Mouse (Mus musculus): ENCODE measurements around the gene 9630041A04Rik. TPM values are rescaled to one million over a fixed set of nuclear protein-coding genes. Genes with fewer than 3 reads are reported as not detected.

9630041A04Rik gene
- polyA plus RNA-seq (2016; fragmentation: Nextera tagmentation; extraction: Ambion mirVana), result 0.35 and 0.36 TPM in 2 replicates

GRCm38 (mm10) chr9:101861596-101862471 is at the start of gene 9630041A04Rik:
Gene 9630041A04Rik, plus strand, starts transcription at chr9:101861841.
- no peaks in the 10 kb centered on the region for H3K27me3 ChIP-seq
- WGBS, result 78% methylated on average over 15 of the region's 15 CpGs
- no peaks in the 10 kb centered on the region for H3K9me3 ChIP-seq (replicated peaks)
- peaks cover 13% of the 10 kb centered on the region for H3K4me1 ChIP-seq
- no peak within 1 kb of the TSS for H3K27ac ChIP-seq
- H3K9ac ChIP-seq, result no peak within 1 kb of the TSS
- no peak within 1 kb of the TSS for H3K4me3 ChIP-seq
- no peaks in the 10 kb centered on the region for H3K36me3 ChIP-seq
- ATAC-seq (ENCODE audit: low FRiP score), result no peak
- peak within 1 kb of the TSS; percentile 28 for H3K4me2 ChIP-seq (replicated peaks)

- H3K9ac ChIP-seq, result no peak overlapping the region
- ATAC-seq (ENCODE audit: low FRiP score), result no peak; the same call in 1 of the 2 replicates
- H3K4me2 ChIP-seq (replicated peaks), result no peak overlapping the region
- no peak overlapping the region for H3K4me3 ChIP-seq
- no peaks in the 10 kb centered on the region for H3K36me3 ChIP-seq
- peaks cover 6% of the 10 kb centered on the region for H3K4me1 ChIP-seq
- H3K27me3 ChIP-seq, result no peaks in the 10 kb centered on the region
- no peaks in the 10 kb centered on the region for H3K9me3 ChIP-seq (replicated peaks)
- 39% methylated on average over 7 of the region's 7 CpGs for WGBS
- H3K27ac ChIP-seq, result no peak overlapping the region
These were observed 37.7 kb upstream of the 9630041A04Rik start for GRCm38 (mm10) chr9:101823896-101824295.

GRCm38 (mm10) chr9:101825626-101826025 is 36.0 kb upstream of the 9630041A04Rik start:
- 93% methylated on average over 8 of the region's 8 CpGs for WGBS
- Histone ChIP-seq H3K4me1 (peaks cover 6% of the 10 kb centered on the region), H3K9me3 (replicated peaks) (no peaks in the 10 kb centered on the region), H3K27ac (no peak overlapping the region), H3K27me3 (no peaks in the 10 kb centered on the region), H3K9ac (no peak overlapping the region), H3K4me3 (no peak overlapping the region), H3K4me2 (replicated peaks) (no peak overlapping the region), H3K36me3 (no peaks in the 10 kb centered on the region)
- ATAC-seq (ENCODE audit: low FRiP score), result no peak

- no peak overlapping the region for H3K9ac ChIP-seq
- H3K4me1 ChIP-seq, result no peaks in the 10 kb centered on the region
- no peak overlapping the region for H3K4me3 ChIP-seq
- 83% methylated on average over 2 of the region's 2 CpGs for WGBS
- no peaks in the 10 kb centered on the region for H3K9me3 ChIP-seq (replicated peaks)
- H3K27ac ChIP-seq, result no peak overlapping the region
- H3K27me3 ChIP-seq, result no peaks in the 10 kb centered on the region
- H3K36me3 ChIP-seq, result no peaks in the 10 kb centered on the region
- ATAC-seq (ENCODE audit: low FRiP score), result no peak
- H3K4me2 ChIP-seq (replicated peaks), result no peak overlapping the region
These were observed 28.0 kb upstream of the 9630041A04Rik start for GRCm38 (mm10) chr9:101833619-101834018.

- Histone ChIP-seq H3K9ac (no peak overlapping the region), H3K4me2 (replicated peaks) (no peak overlapping the region), H3K27me3 (no peaks in the 10 kb centered on the region), H3K4me3 (no peak overlapping the region), H3K36me3 (no peaks in the 10 kb centered on the region), H3K9me3 (replicated peaks) (no peaks in the 10 kb centered on the region), H3K27ac (no peak overlapping the region), H3K4me1 (no peaks in the 10 kb centered on the region)
- no peak for ATAC-seq (ENCODE audit: low FRiP score)
- 93% methylated on average over 11 of the region's 11 CpGs for WGBS
These were observed 20.5 kb upstream of the 9630041A04Rik start for GRCm38 (mm10) chr9:101841101-101841500.

- Histone ChIP-seq H3K9me3 (replicated peaks) (no peaks in the 10 kb centered on the region), H3K9ac (no peak overlapping the region), H3K27me3 (no peaks in the 10 kb centered on the region), H3K27ac (no peak overlapping the region), H3K4me3 (no peak overlapping the region), H3K4me1 (no peaks in the 10 kb centered on the region), H3K36me3 (no peaks in the 10 kb centered on the region), H3K4me2 (replicated peaks) (no peak overlapping the region)
- WGBS, result 85% methylated on average over 4 of the region's 4 CpGs
- ATAC-seq (ENCODE audit: low FRiP score), result no peak
These were observed 17.7 kb upstream of the 9630041A04Rik start for GRCm38 (mm10) chr9:101843893-101844292.

- Histone ChIP-seq H3K4me3 (no peak overlapping the region), H3K27ac (no peak overlapping the region), H3K9ac (no peak overlapping the region), H3K36me3 (no peaks in the 10 kb centered on the region), H3K4me2 (replicated peaks) (no peak overlapping the region), H3K27me3 (no peaks in the 10 kb centered on the region), H3K9me3 (replicated peaks) (no peaks in the 10 kb centered on the region), H3K4me1 (no peaks in the 10 kb centered on the region)
- no peak for ATAC-seq (ENCODE audit: low FRiP score)
- 81% methylated on average over 6 of the region's 6 CpGs for WGBS
These were observed 15.9 kb upstream of the 9630041A04Rik start for GRCm38 (mm10) chr9:101845691-101846090.

GRCm38 (mm10) chr9:101862481-101863065 is 932 bp downstream of the 9630041A04Rik start:
- H3K27ac ChIP-seq, result no peak overlapping the region
- 25% methylated on average over 12 of the region's 12 CpGs for WGBS
- H3K4me3 ChIP-seq, result no peak overlapping the region
- peaks cover 13% of the 10 kb centered on the region for H3K4me1 ChIP-seq
- no peak overlapping the region for H3K9ac ChIP-seq
- peak; percentile 29; the same call in 1 of the 2 replicates for ATAC-seq (ENCODE audit: low FRiP score)
- H3K36me3 ChIP-seq, result no peaks in the 10 kb centered on the region
- no peaks in the 10 kb centered on the region for H3K27me3 ChIP-seq
- H3K4me2 ChIP-seq (replicated peaks), result peak overlapping the region; percentile 28
- H3K9me3 ChIP-seq (replicated peaks), result no peaks in the 10 kb centered on the region

- WGBS, result 59% methylated on average over 5 of the region's 5 CpGs
- peak; percentile 22; the same call in 1 of the 2 replicates for ATAC-seq (ENCODE audit: low FRiP score)
- H3K4me1 ChIP-seq, result peaks cover 13% of the 10 kb centered on the region
- no peaks in the 10 kb centered on the region for H3K36me3 ChIP-seq
- H3K27ac ChIP-seq, result no peak overlapping the region
- peak overlapping the region; percentile 28 for H3K4me2 ChIP-seq (replicated peaks)
- no peaks in the 10 kb centered on the region for H3K9me3 ChIP-seq (replicated peaks)
- no peak overlapping the region for H3K4me3 ChIP-seq
- H3K9ac ChIP-seq, result no peak overlapping the region
- H3K27me3 ChIP-seq, result no peaks in the 10 kb centered on the region
These were observed 1.5 kb downstream of the 9630041A04Rik start for GRCm38 (mm10) chr9:101863130-101863529.

- no peaks in the 10 kb centered on the region for H3K4me1 ChIP-seq
- H3K9ac ChIP-seq, result no peak overlapping the region
- 94% methylated on average over 6 of the region's 6 CpGs for whole genome bisulfite sequencing
- H3K27me3 ChIP-seq, result no peaks in the 10 kb centered on the region
- no peak overlapping the region for H3K27ac ChIP-seq
- no peak for ATAC-seq (ENCODE audit: low FRiP score)
- H3K4me3 ChIP-seq, result no peak overlapping the region
- H3K36me3 ChIP-seq, result no peaks in the 10 kb centered on the region
- H3K9me3 ChIP-seq (replicated peaks), result no peaks in the 10 kb centered on the region
- no peak overlapping the region for H3K4me2 ChIP-seq (replicated peaks)
These were observed 7.0 kb downstream of the 9630041A04Rik start for GRCm38 (mm10) chr9:101868593-101868992.

GRCm38 (mm10) chr9:101870034-101870433 is 8.4 kb downstream of the 9630041A04Rik start:
- Histone ChIP-seq H3K27me3 (no peaks in the 10 kb centered on the region), H3K4me2 (replicated peaks) (no peak overlapping the region), H3K9me3 (replicated peaks) (no peaks in the 10 kb centered on the region), H3K36me3 (no peaks in the 10 kb centered on the region), H3K4me3 (no peak overlapping the region), H3K9ac (no peak overlapping the region), H3K4me1 (no peaks in the 10 kb centered on the region), H3K27ac (no peak overlapping the region)
- ATAC-seq (ENCODE audit: low FRiP score), result no peak
- 84% methylated on average over 4 of the region's 4 CpGs for WGBS

- no peak overlapping the region for H3K9ac ChIP-seq
- no peak for ATAC-seq (ENCODE audit: low FRiP score)
- WGBS, result 90% methylated on average over 1 of the region's 1 CpGs
- no peak overlapping the region for H3K4me2 ChIP-seq (replicated peaks)
- H3K36me3 ChIP-seq, result no peaks in the 10 kb centered on the region
- H3K4me1 ChIP-seq, result peaks cover 3% of the 10 kb centered on the region; the same call in 1 of the 2 replicates
- H3K4me3 ChIP-seq, result no peak overlapping the region
- no peaks in the 10 kb centered on the region for H3K9me3 ChIP-seq (replicated peaks)
- no peaks in the 10 kb centered on the region for H3K27me3 ChIP-seq
- H3K27ac ChIP-seq, result no peak overlapping the region
These were observed 13.7 kb downstream of the 9630041A04Rik start for GRCm38 (mm10) chr9:101875306-101875705.
